Mouse (Mus musculus) lung, adult 2 months (tissue): ENCODE measurements around the gene Insl5. TPM values are rescaled to one million over a fixed set of nuclear protein-coding genes. Genes with fewer than 3 reads are reported as not detected.

ENCODE experiments used
- DNase-seq: peaks from one replicate; pipeline ENCODE4 v3.0.0; 2022
- H3K4me1 ChIP-seq: fragments of 200-500 bp; 2 replicates; pipeline ENCODE4 v1.6.1; 2011; ENCODE audit warnings: low read length; ENCODE audit not compliant: control insufficient read depth, insufficient read depth
- H3K4me3 ChIP-seq: fragments of 200-500 bp; replicated peaks from 2 replicates; pipeline ENCODE3; 2011; ENCODE audit warnings: low read depth, mild to moderate bottlenecking, control low read depth, low read length; ENCODE audit errors: extremely low read depth
- CTCF ChIP-seq: fragments of 200-500 bp; IDR thresholded peaks from 2 replicates; pipeline ENCODE4 v1.5.1; 2011; ENCODE audit warnings: mild to moderate bottlenecking, low read length, control low read depth; ENCODE audit not compliant: insufficient read depth
- POLR2A ChIP-seq: fragments of 200-500 bp; IDR thresholded peaks from 2 replicates; pipeline ENCODE4 v1.6.1; 2011; ENCODE audit warnings: low read depth, mild to moderate bottlenecking, control low read depth, low read length, borderline replicate concordance; ENCODE audit errors: extremely low read depth
- WGBS: fragments of 180-500 bp; shearing (Covaris S2); methylation state at CpG from one replicate; pipeline ENCODE4 v1.1.7; 2018; 5-methylcytosine and 5-hydroxymethylcytosine counted together
- polyA plus RNA-seq: library from polyadenylated mRNA; depleted of rRNA; stranded (reverse); fragments of >200 nt; gene quantifications from 2 replicates; pipeline ENCODE4 v1.2.3, GENCODE M21; 2012; rRNA removed

Insl5 gene
- polyA plus RNA-seq, 1 experiment = not detected

DNA sequence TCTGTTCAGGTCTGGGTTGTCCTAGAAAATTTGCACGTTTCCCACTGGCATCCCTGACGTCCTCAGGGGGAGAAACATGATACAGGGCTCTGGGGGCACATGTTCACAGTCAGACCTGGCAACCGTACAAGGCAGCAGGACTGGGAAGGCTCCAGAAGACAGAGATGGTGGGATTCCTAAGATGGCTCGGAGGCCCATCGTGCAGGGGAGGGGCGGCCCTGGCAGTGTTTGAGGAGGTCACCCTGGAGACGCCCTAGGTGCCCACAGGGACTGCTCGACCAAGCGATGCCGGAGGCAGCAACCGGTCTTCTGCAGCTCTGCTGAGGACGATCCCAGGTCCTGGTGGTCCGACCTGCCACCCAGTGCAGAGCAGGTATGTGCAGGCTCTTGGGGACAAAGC is 48.2 kb downstream of the Insl5 start, which contains the start of gene Tctex1d1:
TSS of gene Tctex1d1 (plus strand) at position 167 of the 400 bp plus-strand sequence.
- Histone ChIP-seq H3K4me3 (peak within 1 kb of the TSS; percentile 24), H3K4me1 (no peaks in the 10 kb centered on the region)
- 4% methylated on average over 13 of the region's 13 CpGs for WGBS
- DNase-seq = no peak
- TF ChIP-seq POLR2A = no peak
- no peak for TF ChIP-seq CTCF

DNA sequence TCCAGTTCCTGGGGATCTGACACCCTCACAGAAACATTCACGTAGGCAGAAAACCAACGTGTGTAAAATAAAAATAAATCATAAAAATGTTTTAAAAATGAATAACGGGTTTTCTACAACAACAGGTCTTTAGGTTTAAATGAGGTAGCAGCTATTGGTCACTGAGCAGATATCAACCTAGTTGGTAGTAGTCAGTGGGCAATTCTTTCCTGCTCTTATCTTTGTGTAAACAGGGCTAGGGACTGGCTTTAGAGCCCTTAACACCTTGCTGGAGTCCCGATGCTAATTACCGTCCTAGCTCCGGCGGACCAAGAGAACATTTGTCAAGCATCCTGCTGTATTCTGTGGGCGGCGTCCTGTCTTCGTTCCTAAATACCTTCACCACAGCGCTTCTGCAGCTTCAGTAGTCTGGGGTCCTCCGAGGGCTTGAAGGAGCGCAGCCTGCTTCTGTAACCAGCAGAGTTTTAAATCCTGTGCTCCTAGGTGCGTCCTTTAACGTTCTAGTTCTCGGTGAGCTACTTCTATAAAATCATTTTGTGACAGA is 48.8 kb downstream of the Insl5 start:
- Histone ChIP-seq H3K4me3 (no peak overlapping the region), H3K4me1 (no peaks in the 10 kb centered on the region)
- DNase-seq = no peak
- WGBS = 16% methylated on average over 16 of the region's 16 CpGs
- TF ChIP-seq CTCF = no peak
- TF ChIP-seq POLR2A = no peak

DNA sequence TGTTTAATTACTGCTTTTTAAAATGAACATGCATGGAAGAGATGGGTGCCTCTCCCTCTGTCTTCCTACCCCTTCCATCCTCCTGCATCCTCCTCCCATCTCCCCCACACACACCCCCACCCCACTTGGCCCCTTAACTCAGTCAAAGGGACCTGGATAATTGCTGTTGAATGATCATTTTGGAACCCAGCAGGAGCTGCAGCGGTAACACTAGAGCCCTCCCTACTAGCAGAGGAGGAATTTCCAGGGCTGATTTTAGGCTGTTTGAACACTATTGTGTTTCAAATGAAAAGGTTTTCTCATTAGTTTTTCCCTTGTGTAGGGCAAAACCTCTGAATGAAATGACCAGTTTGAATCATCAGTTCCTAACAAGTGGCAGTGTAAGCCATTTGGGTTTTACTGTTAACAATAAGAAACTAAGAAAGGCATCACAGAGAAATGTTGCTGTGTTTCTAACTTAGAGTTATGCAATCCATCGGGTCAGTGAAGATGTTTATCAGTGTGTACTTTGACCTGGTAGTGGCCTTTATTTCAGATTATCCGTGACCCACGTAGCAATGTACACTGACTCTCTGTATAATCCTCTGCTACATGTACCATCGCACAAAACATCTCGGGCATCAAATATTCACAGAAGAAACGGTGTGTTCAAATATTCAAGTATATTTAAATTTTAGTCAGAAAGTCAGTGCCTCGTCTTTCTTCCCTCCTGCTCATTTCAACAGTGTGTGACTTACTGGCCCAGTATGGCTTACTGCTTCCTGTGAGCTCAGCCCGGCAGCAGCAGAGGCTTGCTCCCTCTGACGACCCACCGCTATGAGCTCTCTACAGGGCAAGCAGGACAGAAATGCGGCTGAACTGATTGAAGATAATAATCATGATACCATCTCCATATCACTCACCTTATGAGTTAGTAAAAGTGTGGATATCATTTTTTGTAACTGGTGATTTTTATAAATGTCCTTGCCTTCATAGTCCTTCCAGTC is 50.1 kb downstream of the Insl5 start:
- no peak overlapping the region for H3K4me3 ChIP-seq
- no peaks in the 10 kb centered on the region for H3K4me1 ChIP-seq
- 68% methylated on average over 12 of the region's 12 CpGs for WGBS
- no peak for DNase-seq
- TF ChIP-seq POLR2A = no peak

DNA sequence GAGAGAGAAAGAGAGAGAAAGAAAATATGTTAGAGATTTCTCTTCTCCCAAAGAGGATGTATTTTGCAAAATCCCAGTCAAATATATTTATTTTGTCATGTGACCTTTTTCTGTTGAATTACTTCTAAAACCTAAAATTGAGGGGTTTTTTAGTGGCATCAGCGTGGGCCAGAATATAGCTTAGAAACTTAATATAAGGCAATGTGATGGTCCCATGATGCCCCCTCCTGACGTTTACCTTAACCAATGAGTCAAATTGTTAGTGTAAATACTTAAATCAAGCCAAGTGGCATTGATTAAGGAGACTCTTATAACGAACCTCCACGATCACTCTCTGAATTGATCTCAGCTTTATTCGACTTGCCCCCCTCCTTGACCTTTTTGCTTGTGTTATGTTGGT is 52.5 kb downstream of the Insl5 start:
- no peak for TF ChIP-seq POLR2A
- TF ChIP-seq CTCF = no peak
- no peaks in the 10 kb centered on the region for H3K4me1 ChIP-seq
- no peak for DNase-seq
- H3K4me3 ChIP-seq = no peak overlapping the region
- 54% methylated on average over 5 of the region's 5 CpGs for WGBS

DNA sequence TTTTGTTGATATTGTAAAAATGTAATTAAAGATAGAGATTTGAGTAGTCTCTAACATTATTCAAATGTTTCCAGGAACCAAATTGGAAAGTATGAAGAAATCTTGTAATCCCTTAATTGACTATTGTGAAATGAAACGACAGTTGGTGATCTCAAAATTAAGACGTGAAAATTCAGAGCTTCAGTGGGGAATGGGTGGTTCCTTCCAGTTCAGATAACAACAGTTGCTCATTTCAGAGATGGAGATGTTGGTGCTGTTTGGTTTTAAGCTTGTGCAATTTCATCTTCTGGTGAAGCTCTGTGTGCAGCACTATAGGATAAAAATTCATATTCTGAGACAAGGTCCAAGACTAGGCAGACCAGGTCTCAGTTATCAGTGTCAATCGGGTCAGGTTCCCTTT is 54.6 kb downstream of the Insl5 start:
- Histone ChIP-seq H3K4me1 (no peaks in the 10 kb centered on the region), H3K4me3 (no peak overlapping the region)
- WGBS = 70% methylated on average over 3 of the region's 3 CpGs
- DNase-seq = no peak
- TF ChIP-seq POLR2A (no peak), CTCF (no peak)

DNA sequence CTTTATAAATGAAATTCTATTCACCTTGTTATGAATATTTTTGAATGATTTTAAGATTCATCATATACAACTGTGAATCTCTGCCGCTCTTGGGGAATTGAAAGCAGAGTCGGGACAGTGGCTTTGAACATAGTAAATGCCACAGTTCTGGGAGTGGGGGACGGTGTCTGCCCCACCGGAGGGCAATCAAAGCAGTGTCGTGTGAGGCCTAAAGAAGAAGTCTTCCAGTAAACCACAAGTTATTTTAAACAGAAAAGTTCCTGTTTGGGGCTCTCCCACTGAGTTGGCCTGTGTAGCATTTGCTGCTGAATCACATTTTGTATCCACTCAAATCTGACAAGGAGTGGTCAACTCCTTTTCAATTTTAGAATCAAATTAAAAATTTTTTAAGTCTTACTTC is 55.5 kb downstream of the Insl5 start:
- 57% methylated on average over 5 of the region's 5 CpGs for WGBS
- Histone ChIP-seq H3K4me1 (no peaks in the 10 kb centered on the region), H3K4me3 (no peak overlapping the region)
- DNase-seq = no peak
- TF ChIP-seq POLR2A (no peak), CTCF (no peak)

DNA sequence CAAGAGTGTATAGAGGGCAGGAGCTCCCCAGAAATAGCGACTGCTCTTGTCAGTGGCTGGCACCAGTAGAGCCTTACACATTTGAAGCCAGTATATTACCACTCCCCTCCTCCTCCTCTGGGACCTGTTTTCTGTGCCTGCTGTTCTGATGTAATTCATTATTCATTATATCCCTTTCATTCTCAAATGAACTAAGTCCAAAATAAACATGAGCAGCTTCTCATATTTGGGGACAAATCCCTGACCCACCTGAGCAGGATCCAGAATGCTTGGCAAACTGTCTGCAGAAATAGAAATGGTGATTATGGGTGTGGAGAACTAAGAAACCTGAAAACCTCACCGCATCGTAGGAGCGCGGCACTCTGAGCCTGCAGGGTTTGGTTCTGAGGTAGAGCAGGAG is 57.0 kb downstream of the Insl5 start:
- WGBS = 94% methylated on average over 5 of the region's 5 CpGs
- DNase-seq = no peak
- H3K4me1 ChIP-seq = no peaks in the 10 kb centered on the region
- H3K4me3 ChIP-seq = no peak overlapping the region
- TF ChIP-seq POLR2A (no peak), CTCF (no peak)

Other genes with a start within 250 kb of the Insl5 start
- gene Tctex1d1, start 48.2 kb downstream of the Insl5 start, polyA plus RNA-seq = not detected in 2 replicates
- gene Mier1, start 87.5 kb upstream of the Insl5 start, polyA plus RNA-seq = 9.5 and 13.9 TPM in 2 replicates
- gene Wdr78, start 87.7 kb upstream of the Insl5 start, polyA plus RNA-seq = 2.8 and 5.6 TPM in 2 replicates
- gene Slc35d1, start 188.3 kb upstream of the Insl5 start, polyA plus RNA-seq = 1.8 and 4.4 TPM in 2 replicates